Mouse (Mus musculus) central nervous system, embryonic 11.5 days (tissue): ENCODE measurements around the gene Krt25. TPM values are rescaled to one million over a fixed set of nuclear protein-coding genes. Genes with fewer than 3 reads are reported as not detected.

ENCODE experiments used
- polyA plus RNA-seq: library from polyadenylated mRNA; depleted of rRNA; stranded (reverse); fragments of >200 nt; gene quantifications from 2 replicates; pipeline ENCODE4 v1.2.3, GENCODE M21; 2012; rRNA removed

Gene Krt25
- polyA plus RNA-seq: 0.02 and 0.07 TPM in 2 replicates

DNA sequence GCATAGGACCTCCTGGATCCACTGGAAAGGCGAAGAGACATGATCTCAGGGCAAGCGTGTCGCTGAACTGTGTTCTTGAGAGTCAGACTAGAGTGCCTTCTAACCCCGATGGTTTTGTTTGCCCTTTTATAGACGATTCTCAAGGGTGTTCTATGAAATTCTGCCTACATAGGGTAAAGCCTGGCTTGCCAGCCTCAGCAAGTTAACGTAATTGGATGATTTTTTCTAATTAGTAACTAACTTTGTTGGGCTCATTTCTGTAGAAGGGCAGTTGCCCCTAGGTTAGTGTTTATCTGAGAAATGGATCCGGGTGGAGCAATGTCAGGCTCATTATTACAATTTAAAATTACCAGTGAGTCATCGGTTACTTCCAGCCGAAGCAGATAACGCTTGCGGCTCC lies at the start of gene Krt25:
TSS of gene Krt25 (minus strand) at position 101 of the 400 bp plus-strand sequence.

DNA sequence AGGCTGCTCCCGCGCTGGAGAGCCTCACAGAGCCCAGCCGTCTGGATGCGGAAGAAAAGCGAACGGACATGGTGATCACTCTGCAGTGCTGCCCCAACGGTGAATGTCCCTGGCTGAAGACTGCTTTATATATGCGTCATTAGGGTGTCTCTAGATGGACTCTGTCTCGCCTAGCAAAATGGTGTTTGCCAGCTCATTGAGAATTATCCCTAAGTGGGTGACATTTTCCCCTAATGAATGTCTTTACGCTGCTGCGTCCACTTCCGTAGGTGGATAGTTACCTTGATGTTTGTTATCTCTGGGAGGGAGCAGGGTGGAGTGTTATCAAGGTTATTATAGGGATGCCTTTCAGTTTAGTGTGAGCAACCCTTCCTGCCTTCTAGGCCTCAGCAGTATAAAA lies 28.3 kb upstream of the Krt25 start, which contains the start of gene Krt27:
TSS of gene Krt27 (minus strand) at position 101 of the 400 bp plus-strand sequence.

DNA sequence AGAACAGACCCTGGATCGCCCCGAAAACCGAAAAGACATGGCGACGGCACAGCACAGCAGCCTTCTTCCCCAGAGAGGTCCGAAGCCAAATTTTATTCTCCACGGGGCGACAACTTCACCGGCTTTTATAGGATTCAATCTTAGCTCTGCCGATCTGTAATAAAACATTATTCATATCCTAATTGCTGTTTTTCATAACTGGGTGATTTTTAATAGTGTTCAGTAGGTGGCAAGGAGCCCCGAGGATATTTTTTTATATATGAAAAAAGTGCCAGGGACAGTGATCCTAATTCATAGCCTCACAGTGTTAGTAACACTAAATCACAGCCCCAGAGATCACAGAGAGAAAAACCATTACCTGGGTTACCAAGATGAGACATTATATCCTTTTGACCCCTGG lies 15.1 kb upstream of the Krt25 start, which contains the start of gene Krt26:
TSS of gene Krt26 (minus strand) at position 101 of the 400 bp plus-strand sequence.

DNA sequence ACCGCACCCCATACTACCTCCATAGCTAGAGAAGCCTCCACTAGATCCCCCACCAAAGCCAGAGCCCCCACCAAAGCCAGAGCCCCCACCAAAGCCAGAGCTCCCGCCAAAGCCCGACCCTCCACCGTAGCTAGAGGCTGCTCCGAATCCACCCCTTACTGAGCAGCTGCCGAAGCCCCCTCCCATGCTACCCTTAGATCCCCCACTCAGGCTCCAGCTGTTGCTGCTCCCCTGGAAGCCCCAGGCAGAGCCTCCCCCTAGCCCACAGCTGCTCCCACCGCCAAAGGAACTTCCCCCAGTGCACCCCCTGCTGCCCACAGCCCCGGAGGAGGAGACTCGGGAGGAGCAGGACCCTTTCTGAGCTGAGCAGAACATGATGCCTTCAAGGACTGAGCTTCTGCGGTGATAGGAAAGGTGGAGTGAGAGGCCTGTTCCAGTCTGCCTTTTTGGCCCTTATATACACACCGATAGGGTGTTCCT lies 37.9 kb downstream of the Krt25 start, which contains the start of gene Krt24:
TSS of gene Krt24 (minus strand) at position 430 of the 480 bp plus-strand sequence.

Other genes with a start within 250 kb of the Krt25 start
- gene Tns4, start 233.6 kb downstream of the Krt25 start, polyA plus RNA-seq: 0.41 and 0.91 TPM in 2 replicates
- 0.12 and 0.39 TPM in 2 replicates for gene Ccr7, start 167.9 kb downstream of the Krt25 start, polyA plus RNA-seq
- gene Smarce1, start 91.9 kb downstream of the Krt25 start, polyA plus RNA-seq: 429 and 695 TPM in 2 replicates
- gene Krt222, start 78.9 kb downstream of the Krt25 start, polyA plus RNA-seq: 0.22 and 0.40 TPM in 2 replicates
- gene Krt24, start 37.7 kb downstream of the Krt25 start, polyA plus RNA-seq: 0.31 TPM in 1 of 2 replicates, not detected in the other
- gene Krt26, start 15.0 kb upstream of the Krt25 start, polyA plus RNA-seq: 0.12 and 0.25 TPM in 2 replicates
- 0.02 TPM in 1 of 2 replicates, not detected in the other for gene Krt27, start 28.2 kb upstream of the Krt25 start, polyA plus RNA-seq
- gene Krt28, start 52.0 kb upstream of the Krt25 start, polyA plus RNA-seq: 0.24 and 0.30 TPM in 2 replicates
- gene Krt10, start 66.4 kb upstream of the Krt25 start, polyA plus RNA-seq: 5.6 and 10.6 TPM in 2 replicates
- 0.04 TPM in 1 of 2 replicates, not detected in the other for gene Krt12, start 99.3 kb upstream of the Krt25 start, polyA plus RNA-seq
- 1.1 and 2.3 TPM in 2 replicates for gene Krt20, start 115.2 kb upstream of the Krt25 start, polyA plus RNA-seq
- gene Krt23, start 170.2 kb upstream of the Krt25 start, polyA plus RNA-seq: 0.08 and 0.14 TPM in 2 replicates
- gene Krt39, start 198.4 kb upstream of the Krt25 start, polyA plus RNA-seq: not detected in 2 replicates
- 0.07 TPM in 1 of 2 replicates, not detected in the other for gene Krt40, start 220.2 kb upstream of the Krt25 start, polyA plus RNA-seq
- not detected in 2 replicates for gene Krtap3-3, start 227.9 kb upstream of the Krt25 start, polyA plus RNA-seq
- gene Krtap3-2, start 233.9 kb upstream of the Krt25 start, polyA plus RNA-seq: not detected in 2 replicates
- gene Gm11939, start 236.5 kb upstream of the Krt25 start, polyA plus RNA-seq: not detected in 2 replicates
- gene Krtap3-1, start 243.7 kb upstream of the Krt25 start, polyA plus RNA-seq: not detected in 2 replicates